Mouse (Mus musculus): ENCODE results near the gene Slc25a29.

Gene Slc25a29

GRCm38 (mm10) chr12:108834337-108834736, 1.3 kb downstream of the Slc25a29 start:
- DNase-seq (ENCODE audit: low read depth, low spot score) = no peak

- no peak for DNase-seq (ENCODE audit: low read depth, low spot score)
Observed at GRCm38 (mm10) chr12:108833408-108833807, 2.3 kb downstream of the Slc25a29 start.

GRCm38 (mm10) chr12:108832851-108833250, 2.8 kb downstream of the Slc25a29 start:
- DNase-seq (ENCODE audit: low read depth, low spot score) = no peak

- DNase-seq (ENCODE audit: low read depth, low spot score) = no peak
Observed at GRCm38 (mm10) chr12:108831966-108832643, 3.6 kb downstream of the Slc25a29 start.

GRCm38 (mm10) chr12:108830358-108830757, 5.3 kb downstream of the Slc25a29 start:
- no peak for DNase-seq (ENCODE audit: low read depth, low spot score)

GRCm38 (mm10) chr12:108829636-108830035, 6.0 kb downstream of the Slc25a29 start:
- no peak for DNase-seq (ENCODE audit: low read depth, low spot score)

GRCm38 (mm10) chr12:108827641-108828040, 8.0 kb downstream of the Slc25a29 start:
- no peak for DNase-seq (ENCODE audit: low read depth, low spot score)

GRCm38 (mm10) chr12:108826958-108827535, 8.6 kb downstream of the Slc25a29 start:
- DNase-seq (ENCODE audit: low read depth, low spot score) = no peak

- no peak for DNase-seq (ENCODE audit: low read depth, low spot score)
Observed at GRCm38 (mm10) chr12:108826282-108826957, 9.3 kb downstream of the Slc25a29 start.

- DNase-seq (ENCODE audit: low read depth, low spot score) = no peak
Observed at GRCm38 (mm10) chr12:108825561-108826224, 10.0 kb downstream of the Slc25a29 start.

- DNase-seq (ENCODE audit: low read depth, low spot score) = no peak
Observed at GRCm38 (mm10) chr12:108824225-108824874, 11.3 kb downstream of the Slc25a29 start.

GRCm38 (mm10) chr12:108823036-108823435, 12.6 kb downstream of the Slc25a29 start:
- DNase-seq (ENCODE audit: low read depth, low spot score) = no peak

- DNase-seq (ENCODE audit: low read depth, low spot score) = no peak
Observed at GRCm38 (mm10) chr12:108820461-108820860, 15.2 kb downstream of the Slc25a29 start.

GRCm38 (mm10) chr12:108816569-108816968, 19.1 kb downstream of the Slc25a29 start:
- no peak for DNase-seq (ENCODE audit: low read depth, low spot score)

- no peak for DNase-seq (ENCODE audit: low read depth, low spot score)
Observed at GRCm38 (mm10) chr12:108814470-108814869, 21.2 kb downstream of the Slc25a29 start.

- DNase-seq (ENCODE audit: low read depth, low spot score) = no peak
Observed at GRCm38 (mm10) chr12:108812463-108812862, 23.2 kb downstream of the Slc25a29 start.

GRCm38 (mm10) chr12:108811133-108811532, 24.6 kb downstream of the Slc25a29 start:
- DNase-seq (ENCODE audit: low read depth, low spot score) = no peak

- no peak for DNase-seq (ENCODE audit: low read depth, low spot score)
Observed at GRCm38 (mm10) chr12:108810309-108810708, 25.4 kb downstream of the Slc25a29 start.

GRCm38 (mm10) chr12:108809771-108810170, 25.9 kb downstream of the Slc25a29 start:
- DNase-seq (ENCODE audit: low read depth, low spot score) = no peak

GRCm38 (mm10) chr12:108808465-108808864, 27.2 kb downstream of the Slc25a29 start:
- DNase-seq (ENCODE audit: low read depth, low spot score) = no peak

GRCm38 (mm10) chr12:108804388-108804787, 31.3 kb downstream of the Slc25a29 start:
- DNase-seq (ENCODE audit: low read depth, low spot score) = no peak

- no peak for DNase-seq (ENCODE audit: low read depth, low spot score)
Observed at GRCm38 (mm10) chr12:108801613-108802012, 34.1 kb downstream of the Slc25a29 start.
